Mouse (Mus musculus) kidney, adult 18-20 months (tissue): ENCODE data around the gene Igf2bp2.

Source experiments
- DNase-seq: peaks from one replicate; pipeline ENCODE4 v3.0.0; 2021

Igf2bp2 gene

GRCm38 (mm10) chr16:22147131-22147530 lies 16.0 kb downstream of the Igf2bp2 start:
- DNase-seq: no peak

DNA sequence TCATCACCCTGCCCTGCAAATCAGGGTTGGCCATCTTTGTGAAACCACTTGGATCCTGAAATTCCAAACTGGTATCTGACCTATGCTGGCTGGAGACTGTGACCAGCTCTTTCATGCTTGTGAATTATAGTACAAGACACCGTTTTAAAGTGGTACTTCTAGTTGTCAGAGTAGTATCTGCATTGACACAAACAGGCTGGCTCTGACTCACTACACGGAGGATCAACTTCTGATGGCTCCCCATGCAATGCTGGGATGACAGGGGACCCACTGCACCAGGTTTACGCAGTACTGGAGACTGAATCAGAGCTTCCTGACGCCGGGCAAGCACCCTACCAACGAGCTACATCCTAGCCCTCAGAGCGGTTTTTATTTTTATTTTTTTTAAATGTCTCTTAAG lies 17.0 kb downstream of the Igf2bp2 start:
- no peak for DNase-seq

DNA sequence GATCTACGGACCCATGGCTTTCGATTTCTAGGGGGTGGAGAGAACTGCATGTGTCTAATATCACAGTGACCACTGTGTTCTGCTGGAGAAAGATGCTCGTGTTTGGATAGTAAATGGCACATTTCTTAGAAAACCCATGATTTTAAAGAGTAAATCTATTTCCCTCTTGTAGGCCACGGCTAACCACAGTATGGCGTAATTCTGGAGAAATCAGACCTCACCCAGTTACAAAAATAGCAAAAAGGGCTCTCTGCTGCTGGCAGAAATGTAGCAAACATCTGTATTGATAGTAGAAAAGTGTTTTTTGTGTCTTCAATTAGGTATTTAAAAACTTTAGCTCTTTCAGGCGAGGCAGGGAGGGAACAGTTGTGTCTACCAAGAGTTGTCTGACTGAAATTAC lies 18.6 kb downstream of the Igf2bp2 start:
- no peak for DNase-seq

DNA sequence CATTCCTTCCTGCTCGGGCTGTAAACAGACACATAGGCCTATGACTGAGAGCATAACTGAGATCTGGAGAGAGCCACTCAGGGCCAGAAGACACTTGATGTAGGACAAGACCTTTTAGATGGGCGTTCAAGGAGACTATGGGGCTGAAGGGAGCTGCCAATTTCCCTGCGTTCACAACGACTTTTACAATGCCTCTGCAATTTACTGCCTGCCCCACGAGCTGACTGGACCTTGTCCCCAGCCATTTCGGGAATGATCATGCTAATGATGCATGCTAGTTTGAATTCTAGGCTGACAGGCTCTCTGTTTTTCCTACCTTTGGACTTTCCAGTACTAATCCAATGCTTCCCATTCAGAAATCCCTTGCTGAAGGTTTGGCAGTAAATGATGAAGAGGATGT lies 22.2 kb downstream of the Igf2bp2 start:
- DNase-seq: peak; percentile 64

- DNase-seq: no peak
Observed at GRCm38 (mm10) chr16:22139821-22140220, 23.3 kb downstream of the Igf2bp2 start.

DNA sequence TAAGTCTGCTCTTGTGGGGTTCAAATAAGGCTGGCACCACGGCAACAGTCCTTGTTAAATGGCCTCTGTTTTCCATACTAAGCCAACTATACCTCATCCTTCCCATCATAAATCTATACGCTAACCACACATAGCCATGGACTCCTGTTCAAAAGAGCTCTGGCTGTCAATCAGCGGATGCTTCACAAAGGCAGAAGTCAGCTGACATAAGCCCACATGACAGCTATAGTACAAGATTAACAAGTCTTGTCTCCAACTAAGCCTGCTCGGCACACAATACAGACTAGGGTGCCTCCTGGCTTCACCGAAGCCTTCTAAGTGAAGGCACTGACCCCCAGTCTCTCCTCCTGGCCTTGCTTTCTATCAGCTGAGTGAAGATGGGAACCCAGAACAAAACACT lies 26.9 kb downstream of the Igf2bp2 start:
- DNase-seq: no peak

DNA sequence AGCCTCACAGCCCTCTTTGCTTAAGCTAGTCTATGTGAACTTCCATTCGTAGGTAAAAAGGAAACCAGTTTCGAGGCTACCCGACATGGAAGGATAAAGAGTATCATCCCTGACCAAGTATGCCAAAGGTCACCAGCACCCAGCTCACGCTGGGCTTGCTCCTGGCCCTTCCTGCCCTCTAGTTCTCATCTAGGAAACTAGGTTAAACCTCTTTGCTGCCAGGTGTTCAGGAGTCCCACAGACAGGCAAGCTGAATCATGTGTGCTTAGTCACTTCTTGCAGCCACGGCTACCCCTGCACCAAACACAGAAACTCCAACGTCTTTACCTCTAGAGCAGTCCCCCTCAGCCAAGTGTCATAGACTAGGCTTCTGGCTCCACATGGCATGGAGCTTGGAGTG lies 31.8 kb downstream of the Igf2bp2 start:
- DNase-seq: no peak

- DNase-seq: peak; percentile 23
Observed at GRCm38 (mm10) chr16:22129511-22129910, 33.6 kb downstream of the Igf2bp2 start.

DNA sequence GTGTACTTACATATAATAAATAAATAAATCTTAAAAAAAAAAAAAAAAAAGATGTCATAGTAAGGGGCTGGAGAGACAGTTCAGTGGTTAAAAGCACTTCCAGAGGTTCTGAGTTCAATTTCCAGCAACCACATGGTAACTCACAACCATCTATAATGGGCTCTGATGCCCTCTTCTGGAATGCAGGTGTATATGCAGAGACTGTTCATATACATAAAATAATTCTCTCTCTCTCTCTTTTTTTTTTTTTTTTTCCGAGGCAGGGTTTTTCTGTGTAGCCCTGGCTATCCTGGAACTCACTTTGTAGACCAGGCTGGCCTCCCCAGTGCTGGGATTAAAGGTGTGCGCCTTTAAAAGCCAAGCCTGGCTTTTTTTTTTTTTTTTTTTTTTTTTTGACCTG lies 34.5 kb downstream of the Igf2bp2 start:
- no peak for DNase-seq

DNA sequence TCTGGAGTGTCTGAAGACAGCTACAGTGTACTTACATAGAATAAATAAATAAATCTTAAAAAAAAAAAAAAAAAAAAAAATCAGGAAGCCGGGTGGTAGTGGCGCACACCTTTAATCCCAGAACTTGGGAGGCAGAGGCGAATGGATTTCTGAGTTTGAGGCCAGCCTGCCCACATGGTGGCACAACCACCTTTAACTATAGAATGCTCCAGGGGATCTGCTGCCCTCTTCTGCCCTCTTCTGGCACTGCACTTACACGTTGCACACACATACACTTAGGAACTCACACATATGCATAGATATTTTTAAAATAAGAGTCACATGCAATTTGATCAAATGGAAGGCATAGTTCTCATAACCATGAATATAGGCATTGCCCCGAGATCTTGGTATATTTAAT lies 35.3 kb downstream of the Igf2bp2 start:
- no peak for DNase-seq

DNA sequence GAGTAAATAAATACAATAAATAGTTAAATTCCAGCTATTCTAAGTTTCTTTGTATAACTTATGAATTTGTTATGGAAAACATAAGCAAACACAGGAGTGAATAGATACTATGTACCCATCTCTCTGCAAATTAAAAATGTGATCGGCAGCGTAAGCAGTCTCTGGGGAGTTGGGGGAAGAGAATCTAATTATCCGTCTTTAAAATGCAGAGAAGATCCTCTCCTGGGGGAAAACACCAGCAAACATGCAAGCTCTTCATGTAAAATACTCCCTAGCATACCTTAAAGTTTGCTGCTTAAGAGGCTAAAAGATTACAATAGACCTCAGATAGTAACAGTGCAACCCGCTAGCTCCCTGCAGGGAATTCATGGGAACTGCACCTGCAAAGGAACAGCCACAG lies 36.2 kb downstream of the Igf2bp2 start:
- DNase-seq: no peak

- no peak for DNase-seq
Observed at GRCm38 (mm10) chr16:22124325-22124918, 38.7 kb downstream of the Igf2bp2 start.

- peak; percentile 72 for DNase-seq
Observed at GRCm38 (mm10) chr16:22123658-22124057, 39.4 kb downstream of the Igf2bp2 start.

DNA sequence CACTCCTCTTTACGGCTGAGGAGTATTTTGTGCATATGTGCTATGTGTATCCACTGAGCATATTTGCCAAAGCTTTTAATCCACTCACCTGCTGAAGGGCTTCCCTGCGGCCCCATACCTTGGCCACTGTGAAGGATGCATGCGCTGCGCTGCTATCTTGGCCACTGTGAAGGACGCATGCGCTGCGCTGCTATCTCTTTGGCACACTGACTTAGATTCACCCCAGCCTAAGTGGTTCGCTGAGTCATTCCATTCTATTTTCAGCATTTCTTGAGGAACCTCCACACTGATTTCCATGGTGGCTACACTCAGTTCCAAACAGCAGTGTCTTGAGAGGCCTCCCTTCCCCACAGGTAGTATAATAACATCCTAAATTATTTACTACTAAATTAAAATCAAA lies 42.0 kb downstream of the Igf2bp2 start:
- no peak for DNase-seq

DNA sequence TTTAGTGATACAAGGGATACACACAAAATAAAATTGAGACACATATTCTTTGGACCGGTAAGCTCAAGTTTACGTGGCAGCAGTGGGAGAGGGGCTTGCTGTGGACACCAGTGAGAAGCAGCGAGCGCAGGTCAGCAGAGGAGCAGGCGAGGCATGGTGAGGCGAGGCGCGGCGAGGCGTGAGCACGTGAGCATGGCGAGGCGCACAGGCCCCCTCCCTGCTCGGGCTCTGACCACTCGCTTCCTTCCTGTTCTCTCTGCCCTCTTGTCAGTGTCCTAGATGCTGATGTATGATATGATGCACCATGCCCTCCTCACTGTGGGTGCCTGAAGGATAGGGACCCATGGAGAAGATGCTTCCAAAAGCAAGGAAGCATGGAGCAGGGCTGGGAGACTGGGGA lies 43.6 kb downstream of the Igf2bp2 start:
- peak; percentile 21 for DNase-seq

DNA sequence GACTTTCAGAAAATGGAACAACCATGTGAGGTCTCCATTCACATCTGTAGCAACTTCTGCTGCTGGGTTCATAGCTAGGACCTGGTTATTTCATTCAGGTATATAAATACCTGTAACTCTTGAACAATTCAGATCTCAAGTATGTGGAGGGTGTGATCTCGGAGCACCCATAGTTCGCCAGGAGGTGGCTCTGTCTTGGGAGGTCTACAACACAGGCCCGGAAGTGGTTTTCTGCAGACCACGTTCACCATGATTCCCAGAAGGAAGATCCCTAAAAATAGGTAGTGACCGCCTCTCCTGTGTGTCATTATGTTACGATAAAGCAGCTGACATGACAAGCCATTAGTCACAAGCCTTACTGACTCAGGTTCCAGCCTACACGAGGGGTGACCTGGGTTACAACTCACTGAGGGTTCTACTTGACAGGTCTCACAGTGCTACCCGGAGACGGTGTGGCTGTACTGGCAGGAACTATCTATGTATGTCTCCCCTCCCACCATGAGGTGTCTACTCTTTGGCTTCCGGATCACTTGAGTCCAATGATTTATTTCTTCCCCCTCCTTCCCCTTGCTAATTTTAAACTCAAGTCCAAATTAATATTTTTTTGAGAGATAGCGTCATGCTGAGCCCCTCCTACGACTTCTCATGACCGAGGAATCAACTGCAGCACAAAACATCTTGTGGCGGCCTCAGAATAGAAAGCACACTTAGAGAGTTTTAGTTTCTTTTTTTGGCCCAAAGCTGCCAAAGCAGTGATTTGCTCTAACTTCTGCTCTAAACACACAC lies 44.2 kb downstream of the Igf2bp2 start:
- DNase-seq: peak; percentile 28

DNA sequence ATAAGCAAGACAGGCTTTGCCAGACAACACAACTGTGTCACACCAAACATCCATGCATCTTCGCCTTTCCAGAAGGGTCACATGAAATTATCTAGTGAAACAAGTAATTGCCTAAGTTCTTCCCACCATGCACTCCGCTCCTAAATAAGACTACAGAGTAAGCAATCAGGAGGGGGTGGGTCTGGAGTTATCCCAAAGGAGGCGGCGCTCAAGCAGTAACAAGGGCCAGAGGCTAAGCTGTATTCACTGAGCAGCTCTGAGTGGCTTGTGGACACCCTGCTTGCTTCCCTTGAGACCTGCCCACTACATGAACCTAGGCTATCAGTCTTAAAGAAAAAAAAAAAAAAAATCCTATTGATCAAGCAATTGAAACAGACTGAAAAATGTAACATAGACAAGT lies 44.9 kb downstream of the Igf2bp2 start:
- no peak for DNase-seq

DNA sequence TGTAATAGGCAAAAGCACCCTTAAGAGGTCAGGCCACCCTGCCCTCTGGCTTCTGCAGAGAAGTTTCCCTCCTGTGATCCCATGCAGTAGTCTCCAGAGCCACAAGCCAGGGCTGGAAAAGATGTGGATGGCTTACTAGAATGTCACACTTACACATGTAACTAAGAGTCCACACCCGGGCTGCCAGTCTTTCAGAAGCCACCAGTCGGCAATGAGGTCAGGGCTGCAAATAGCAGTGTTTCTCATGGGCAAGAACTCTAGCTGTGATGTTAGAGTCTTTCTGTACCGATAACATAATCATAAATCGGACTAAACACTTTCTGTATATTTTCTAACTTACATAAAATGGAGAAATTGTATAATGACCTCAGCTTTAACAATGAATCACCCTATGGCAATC lies 46.4 kb downstream of the Igf2bp2 start:
- DNase-seq: no peak

DNA sequence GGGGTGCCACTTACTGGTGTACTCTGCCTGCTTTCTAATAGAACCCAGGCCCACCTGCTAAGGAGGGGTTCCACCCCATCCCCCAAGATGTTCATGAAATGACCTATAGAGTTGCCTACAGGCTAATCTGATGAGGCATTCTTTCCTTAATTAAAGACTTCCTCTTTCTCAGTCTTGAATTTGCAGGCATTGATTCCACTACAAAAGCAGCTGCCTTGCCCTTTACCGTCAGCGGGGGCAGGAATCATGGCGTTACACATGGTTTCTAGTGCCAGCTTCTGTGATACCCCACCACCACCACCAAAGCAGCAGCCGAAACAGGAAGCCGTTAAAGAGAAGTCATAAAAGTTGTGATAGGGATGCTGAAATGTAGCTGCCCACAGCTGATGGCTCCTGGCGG lies 47.0 kb downstream of the Igf2bp2 start:
- DNase-seq: no peak

GRCm38 (mm10) chr16:22110036-22110435 lies 53.1 kb downstream of the Igf2bp2 start:
- DNase-seq: no peak

DNA sequence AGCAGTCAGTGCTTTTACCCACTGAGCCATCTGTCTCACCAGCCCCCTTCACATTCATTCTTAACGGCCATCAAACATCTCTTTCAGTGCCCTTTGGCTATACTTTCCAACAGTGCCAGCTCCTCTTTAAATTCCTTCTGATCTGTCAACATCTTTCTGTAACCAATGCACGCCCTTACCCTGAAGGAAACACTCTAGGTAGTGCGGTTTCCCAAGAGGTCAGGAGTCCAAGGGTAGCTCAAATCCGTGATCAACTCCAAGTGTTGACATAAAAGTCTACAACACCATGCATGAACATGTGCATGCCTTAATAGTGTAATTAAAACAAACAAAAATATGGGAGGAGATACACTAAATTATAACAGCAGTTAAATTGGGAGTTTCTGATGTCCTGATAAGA lies 53.9 kb downstream of the Igf2bp2 start:
- DNase-seq: no peak

DNA sequence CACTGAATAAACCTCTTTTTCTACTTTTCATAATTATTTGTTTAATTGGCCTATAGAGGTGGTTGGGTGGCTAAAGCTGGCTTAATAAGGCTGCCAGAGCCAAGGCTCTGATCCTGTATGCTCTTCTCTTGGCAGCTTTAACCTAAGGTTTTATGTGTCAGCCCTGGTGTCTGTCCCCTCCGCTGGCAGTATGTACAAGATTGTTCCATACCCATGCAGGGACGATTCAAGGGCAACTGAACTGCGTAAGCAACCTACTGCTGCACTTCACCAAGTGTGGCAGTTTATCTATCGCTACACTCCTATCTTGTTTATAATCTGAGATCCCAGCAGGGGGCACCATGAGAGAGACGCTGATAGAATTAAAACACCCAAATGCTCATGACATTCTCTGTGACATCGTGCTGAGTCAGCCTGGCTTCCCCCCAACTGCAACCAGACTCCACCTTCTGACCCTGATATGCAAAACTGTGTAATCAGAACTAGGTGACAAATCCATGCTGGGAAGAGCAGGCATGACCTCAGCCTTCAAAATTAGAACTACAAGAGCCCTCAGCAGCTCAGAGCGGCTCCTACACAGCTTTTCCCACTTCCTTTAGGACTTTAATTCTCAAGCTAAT lies 55.1 kb downstream of the Igf2bp2 start:
- DNase-seq: peak; percentile 58

GRCm38 (mm10) chr16:22106012-22106584 lies 57.0 kb downstream of the Igf2bp2 start:
- no peak for DNase-seq

DNA sequence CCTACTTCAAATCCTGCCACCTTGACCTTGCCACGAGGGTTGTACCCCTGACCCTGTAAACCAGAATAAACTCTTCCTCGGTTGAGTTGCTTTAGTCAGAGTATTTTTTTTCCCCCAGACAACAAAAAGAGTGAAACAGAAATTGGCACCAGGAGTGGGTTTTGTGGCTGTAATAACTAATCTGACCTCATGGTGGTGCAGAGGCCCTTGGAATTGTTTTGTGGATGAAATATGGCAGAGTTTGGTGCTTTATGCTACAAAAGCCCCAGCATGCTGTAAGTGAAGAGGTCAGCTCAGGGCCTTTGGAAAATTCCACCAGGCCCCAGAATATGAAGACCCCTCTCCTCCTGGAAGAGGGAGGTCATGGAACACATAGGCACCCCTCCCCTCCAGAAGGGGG lies 63.0 kb downstream of the Igf2bp2 start:
- DNase-seq: no peak
